Mouse (Mus musculus): ENCODE measurements around the gene Crocc. TPM values are rescaled to one million over a fixed set of nuclear protein-coding genes. Genes with fewer than 3 reads are reported as not detected.

Gene Crocc
- polyA plus RNA-seq, 1 experiment from 2014 or later, result 11.0 TPM

GRCm38 (mm10) chr4:141014856-141015255, 45.5 kb downstream of the Crocc start:
- H3K27ac ChIP-seq (replicated peaks), result no peak overlapping the region; the same call in 1 of the 2 replicates
- DNase-seq (ENCODE audit: low spot score), result no peak

GRCm38 (mm10) chr4:141014114-141014513, 46.2 kb downstream of the Crocc start:
- no peak for DNase-seq (ENCODE audit: low spot score)
- H3K27ac ChIP-seq (replicated peaks), result no peak overlapping the region
- H3K9me3 ChIP-seq, result no peaks in the 10 kb centered on the region
- peaks cover 63% of the 10 kb centered on the region for H3K4me1 ChIP-seq
- H3K27me3 ChIP-seq (replicated peaks; ENCODE audit: low read depth, poor library complexity, severe bottlenecking), result no peaks in the 10 kb centered on the region
- no peak overlapping the region for H3K4me3 ChIP-seq
- H3K36me3 ChIP-seq (replicated peaks), result peaks cover 73% of the 10 kb centered on the region
- WGBS, result 76% methylated on average over 8 of the region's 8 CpGs

More at GRCm38 (mm10) chr4:141014856-141015255, 45.5 kb downstream of the Crocc start:
- no peak overlapping the region for H3K4me3 ChIP-seq
- 94% methylated on average over 11 of the region's 11 CpGs for WGBS
- H3K27me3 ChIP-seq (replicated peaks; ENCODE audit: low read depth, poor library complexity, severe bottlenecking), result no peaks in the 10 kb centered on the region
- H3K4me1 ChIP-seq, result peaks cover 66% of the 10 kb centered on the region
- no peaks in the 10 kb centered on the region for H3K9me3 ChIP-seq
- peaks cover 80% of the 10 kb centered on the region for H3K36me3 ChIP-seq (replicated peaks)

GRCm38 (mm10) chr4:141012558-141012957, 47.8 kb downstream of the Crocc start:
- H3K36me3 ChIP-seq (replicated peaks), result peaks cover 66% of the 10 kb centered on the region
- H3K4me1 ChIP-seq, result peaks cover 52% of the 10 kb centered on the region
- WGBS, result 78% methylated on average over 10 of the region's 10 CpGs
- no peaks in the 10 kb centered on the region for H3K9me3 ChIP-seq
- no peak for DNase-seq (ENCODE audit: low spot score)
- H3K27me3 ChIP-seq (replicated peaks; ENCODE audit: low read depth, poor library complexity, severe bottlenecking), result no peaks in the 10 kb centered on the region
- peak overlapping the region; percentile 97 for H3K27ac ChIP-seq (replicated peaks)
- peak overlapping the region; percentile 76 for H3K4me3 ChIP-seq

GRCm38 (mm10) chr4:141011556-141012328, 48.6 kb downstream of the Crocc start:
- DNase-seq (ENCODE audit: low spot score), result peak; percentile 66
- Histone ChIP-seq H3K36me3 (replicated peaks) (peaks cover 64% of the 10 kb centered on the region), H3K27me3 (replicated peaks; ENCODE audit: low read depth, poor library complexity, severe bottlenecking) (no peaks in the 10 kb centered on the region), H3K9me3 (0 out of 2 replicates have a peak, but pooled peaks cover 1% of the 10 kb centered on the region), H3K4me3 (peak overlapping the region; percentile 76), H3K4me1 (peaks cover 44% of the 10 kb centered on the region), H3K27ac (replicated peaks) (peak overlapping the region; percentile 97)
- WGBS, result 35% methylated on average over 14 of the region's 14 CpGs

- Histone ChIP-seq H3K4me1 (peaks cover 40% of the 10 kb centered on the region), H3K4me3 (peak overlapping the region; percentile 76), H3K27me3 (replicated peaks; ENCODE audit: low read depth, poor library complexity, severe bottlenecking) (no peaks in the 10 kb centered on the region), H3K9me3 (0 out of 2 replicates have a peak, but pooled peaks cover 3% of the 10 kb centered on the region), H3K27ac (replicated peaks) (peak overlapping the region; percentile 97), H3K36me3 (replicated peaks) (peaks cover 64% of the 10 kb centered on the region)
- WGBS, result under 1% methylated on average over 17 of the region's 17 CpGs
- DNase-seq (ENCODE audit: low spot score), result peak; percentile 85
Measured at GRCm38 (mm10) chr4:141010941-141011429, 49.4 kb downstream of the Crocc start.

- H3K4me1 ChIP-seq, result peaks cover 38% of the 10 kb centered on the region
- peak; percentile 91 for DNase-seq (ENCODE audit: low spot score)
- no peaks in the 10 kb centered on the region for H3K27me3 ChIP-seq (replicated peaks; ENCODE audit: low read depth, poor library complexity, severe bottlenecking)
- peak overlapping the region; percentile 97 for H3K27ac ChIP-seq (replicated peaks)
- H3K36me3 ChIP-seq (replicated peaks), result peaks cover 64% of the 10 kb centered on the region
- 0 out of 2 replicates have a peak, but pooled peaks cover 3% of the 10 kb centered on the region for H3K9me3 ChIP-seq
- WGBS, result under 1% methylated on average over 26 of the region's 26 CpGs
- peak overlapping the region; percentile 76 for H3K4me3 ChIP-seq
Measured at GRCm38 (mm10) chr4:141010526-141010925, 49.8 kb downstream of the Crocc start.

GRCm38 (mm10) chr4:141010118-141010517, 50.2 kb downstream of the Crocc start, which contains the start of gene Mfap2:
Gene Mfap2, plus strand, starts transcription at chr4:141010418.
- H3K36me3 ChIP-seq (replicated peaks), result peaks cover 64% of the 10 kb centered on the region
- 11% methylated on average over 7 of the region's 7 CpGs for WGBS
- H3K27ac ChIP-seq (replicated peaks), result peak within 1 kb of the TSS; percentile 97
- H3K4me3 ChIP-seq, result peak within 1 kb of the TSS; percentile 76
- 0 out of 2 replicates have a peak, but pooled peaks cover 3% of the 10 kb centered on the region for H3K9me3 ChIP-seq
- H3K4me1 ChIP-seq, result peaks cover 35% of the 10 kb centered on the region
- DNase-seq (ENCODE audit: low spot score), result no peak
- H3K27me3 ChIP-seq (replicated peaks; ENCODE audit: low read depth, poor library complexity, severe bottlenecking), result no peaks in the 10 kb centered on the region

- Histone ChIP-seq H3K27me3 (replicated peaks; ENCODE audit: low read depth, poor library complexity, severe bottlenecking) (no peaks in the 10 kb centered on the region), H3K4me1 (peaks cover 32% of the 10 kb centered on the region), H3K4me3 (no peak overlapping the region), H3K9me3 (0 out of 2 replicates have a peak, but pooled peaks cover 3% of the 10 kb centered on the region), H3K36me3 (replicated peaks) (peaks cover 64% of the 10 kb centered on the region), H3K27ac (replicated peaks) (no peak overlapping the region)
- no peak for DNase-seq (ENCODE audit: low spot score)
- 92% methylated on average over 8 of the region's 8 CpGs for WGBS
Measured at GRCm38 (mm10) chr4:141008028-141008427, 52.3 kb downstream of the Crocc start.

GRCm38 (mm10) chr4:141005983-141006382, 54.4 kb downstream of the Crocc start:
- 80% methylated on average over 13 of the region's 13 CpGs for WGBS
- Histone ChIP-seq H3K36me3 (replicated peaks) (peaks cover 73% of the 10 kb centered on the region), H3K4me3 (no peak overlapping the region), H3K9me3 (0 out of 2 replicates have a peak, but pooled peaks cover 3% of the 10 kb centered on the region), H3K4me1 (peaks cover 18% of the 10 kb centered on the region), H3K27me3 (replicated peaks; ENCODE audit: low read depth, poor library complexity, severe bottlenecking) (no peaks in the 10 kb centered on the region), H3K27ac (replicated peaks) (no peak overlapping the region)
- peak; percentile 46 for DNase-seq (ENCODE audit: low spot score)

GRCm38 (mm10) chr4:140996812-140997211, 63.5 kb downstream of the Crocc start:
- Histone ChIP-seq H3K4me1 (peaks cover 3% of the 10 kb centered on the region), H3K36me3 (replicated peaks) (peaks cover 96% of the 10 kb centered on the region)
- WGBS, result 96% methylated on average over 9 of the region's 9 CpGs

GRCm38 (mm10) chr4:140995811-140996210, 64.5 kb downstream of the Crocc start:
- no peaks in the 10 kb centered on the region for H3K27me3 ChIP-seq (replicated peaks; ENCODE audit: low read depth, poor library complexity, severe bottlenecking)
- WGBS, result 92% methylated on average over 8 of the region's 8 CpGs
- no peak overlapping the region for H3K27ac ChIP-seq (replicated peaks)
- no peak for DNase-seq (ENCODE audit: low spot score)
- peaks cover 90% of the 10 kb centered on the region for H3K36me3 ChIP-seq (replicated peaks)
- H3K4me3 ChIP-seq, result no peak overlapping the region
- H3K9me3 ChIP-seq, result no peaks in the 10 kb centered on the region
- H3K4me1 ChIP-seq, result peaks cover 10% of the 10 kb centered on the region

More at GRCm38 (mm10) chr4:140996812-140997211, 63.5 kb downstream of the Crocc start:
- H3K27me3 ChIP-seq (replicated peaks; ENCODE audit: low read depth, poor library complexity, severe bottlenecking), result no peaks in the 10 kb centered on the region
- DNase-seq (ENCODE audit: low spot score), result no peak
- no peak overlapping the region for H3K4me3 ChIP-seq
- H3K9me3 ChIP-seq, result no peaks in the 10 kb centered on the region
- H3K27ac ChIP-seq (replicated peaks), result no peak overlapping the region

GRCm38 (mm10) chr4:140993846-140994245, 66.5 kb downstream of the Crocc start:
- no peaks in the 10 kb centered on the region for H3K27me3 ChIP-seq (replicated peaks; ENCODE audit: low read depth, poor library complexity, severe bottlenecking)
- no peak for DNase-seq (ENCODE audit: low spot score)
- no peak overlapping the region for H3K4me3 ChIP-seq
- no peak overlapping the region for H3K27ac ChIP-seq (replicated peaks)
- H3K9me3 ChIP-seq, result no peaks in the 10 kb centered on the region
- H3K36me3 ChIP-seq (replicated peaks), result peaks cover 70% of the 10 kb centered on the region
- 88% methylated on average over 8 of the region's 8 CpGs for WGBS
- H3K4me1 ChIP-seq, result peaks cover 18% of the 10 kb centered on the region
